Mouse (Mus musculus) olfactory bulb, adult 2 months (tissue): ENCODE data around the gene Bbs9. TPM values are rescaled to one million over a fixed set of nuclear protein-coding genes. Genes with fewer than 3 reads are reported as not detected.

Experiments used
- H3K27ac ChIP-seq: fragments of 200-500 bp; 2 replicates; pipeline ENCODE4 v1.5.1; 2012; ENCODE audit warnings: low read depth, low read length; ENCODE audit not compliant: insufficient read depth
- H3K4me1 ChIP-seq: fragments of 200-500 bp; 2 replicates; pipeline ENCODE4 v1.6.1; 2012; ENCODE audit warnings: low read length; ENCODE audit not compliant: control insufficient read depth, insufficient read depth
- H3K4me3 ChIP-seq: fragments of 200-500 bp; 2 replicates; pipeline ENCODE4 v1.5.1; 2012; ENCODE audit warnings: mild to moderate bottlenecking, low read depth, low read length, moderate library complexity; ENCODE audit not compliant: insufficient read depth
- CTCF ChIP-seq: fragments of 200-500 bp; IDR thresholded peaks from 2 replicates; pipeline ENCODE4 v1.5.1; 2012; ENCODE audit warnings: low read depth, mild to moderate bottlenecking, low read length, moderate library complexity; ENCODE audit not compliant: insufficient read depth
- POLR2A ChIP-seq: fragments of 200-500 bp; IDR thresholded peaks from 2 replicates; pipeline ENCODE4 v1.6.1; 2012; ENCODE audit warnings: mild to moderate bottlenecking, low read depth, low read length, moderate library complexity; ENCODE audit not compliant: insufficient read depth
- WGBS: fragments of 180-500 bp; shearing (Covaris S2); methylation state at CpG from one replicate; pipeline ENCODE4 v1.1.7; 2018; 5-methylcytosine and 5-hydroxymethylcytosine counted together
- polyA plus RNA-seq: library from polyadenylated mRNA; stranded (reverse); fragments of >200 nt; gene quantifications from 2 replicates; pipeline ENCODE4 v1.2.4, GENCODE M21; 2012; ENCODE audit warnings: low replicate concordance; ENCODE audit not compliant: missing spikeins, insufficient read depth, insufficient read length

Gene Bbs9
- polyA plus RNA-seq, 1 experiment = not detected

DNA sequence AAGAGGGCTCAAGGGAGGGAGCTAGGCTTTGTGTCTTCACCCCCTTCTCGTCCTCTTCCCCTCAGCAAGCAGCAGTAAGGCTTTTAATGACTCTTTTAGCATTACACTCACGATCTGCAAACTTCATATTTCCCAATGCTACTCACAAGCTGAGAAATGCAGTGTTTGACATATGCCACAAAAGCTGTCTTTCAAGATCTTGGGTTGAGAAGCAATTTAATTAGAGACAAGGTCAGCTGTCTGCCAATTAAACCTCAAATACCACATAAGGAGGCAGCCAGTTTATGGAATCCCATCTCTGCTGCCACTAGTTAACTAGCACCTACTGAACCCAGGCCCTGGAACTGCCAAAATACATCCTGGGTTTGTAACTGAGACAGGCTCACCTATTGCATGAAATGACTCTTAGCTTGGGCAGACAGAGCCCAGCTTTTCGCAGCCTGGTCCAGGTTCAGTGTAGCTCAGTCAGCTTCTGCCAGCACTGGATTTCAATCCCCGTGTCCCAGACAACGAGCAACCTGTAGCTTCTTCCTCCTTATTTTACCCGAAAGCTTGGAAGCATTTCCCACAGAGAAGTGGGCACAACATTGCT is 278.7 kb downstream of the Bbs9 start:
- 81% methylated on average over 6 of the region's 6 CpGs for WGBS
- TF ChIP-seq POLR2A (no peak), CTCF (no peak)
- H3K4me1 ChIP-seq = no peaks in the 10 kb centered on the region
- H3K4me3 ChIP-seq = no peak overlapping the region
- no peak overlapping the region for H3K27ac ChIP-seq

DNA sequence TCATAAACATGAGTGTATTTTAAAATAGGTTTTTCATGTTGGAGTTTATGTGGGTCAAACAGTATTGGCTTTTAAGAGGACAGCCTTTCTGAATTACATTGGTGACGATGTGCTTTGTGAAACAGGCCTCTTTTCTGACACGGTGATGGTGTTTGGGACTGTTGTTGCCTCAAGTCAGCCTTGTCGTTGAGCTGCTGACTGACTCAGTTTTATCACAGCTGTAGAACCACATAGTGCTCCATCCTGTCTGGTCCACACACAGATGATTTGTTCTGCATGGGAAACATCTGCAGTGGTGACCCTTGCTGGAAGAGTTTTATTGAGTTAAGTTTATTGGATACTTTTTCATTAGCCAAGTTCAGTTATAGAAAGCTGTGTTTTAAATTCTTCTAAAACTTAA is 283.0 kb downstream of the Bbs9 start:
- Histone ChIP-seq H3K27ac (no peak overlapping the region), H3K4me1 (no peaks in the 10 kb centered on the region), H3K4me3 (no peak overlapping the region)
- WGBS = 85% methylated on average over 3 of the region's 3 CpGs
- no peak for TF ChIP-seq POLR2A
- no peak for TF ChIP-seq CTCF

DNA sequence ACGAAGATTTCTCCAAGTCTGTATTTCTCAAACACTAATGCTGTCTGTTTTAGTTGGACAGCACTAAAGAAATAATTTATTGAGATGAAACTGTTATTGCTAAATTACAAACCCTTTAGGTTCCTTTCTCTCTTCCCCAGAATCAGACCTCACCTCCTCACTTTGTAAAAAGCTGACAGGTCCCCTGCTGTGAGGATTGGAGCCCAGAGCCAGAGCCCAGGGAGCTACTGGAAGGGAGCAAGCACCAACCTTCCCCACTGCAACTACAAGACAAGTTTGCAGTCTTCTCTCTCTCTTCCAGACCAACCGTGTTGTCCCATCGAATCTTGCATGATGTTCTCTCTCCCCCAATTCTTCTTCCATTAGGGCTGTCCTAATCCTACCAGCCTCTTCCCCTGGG is 283.7 kb downstream of the Bbs9 start:
- no peak overlapping the region for H3K4me3 ChIP-seq
- WGBS = 85% methylated on average over 3 of the region's 3 CpGs
- no peak overlapping the region for H3K27ac ChIP-seq
- no peaks in the 10 kb centered on the region for H3K4me1 ChIP-seq
- TF ChIP-seq POLR2A (no peak), CTCF (no peak)

DNA sequence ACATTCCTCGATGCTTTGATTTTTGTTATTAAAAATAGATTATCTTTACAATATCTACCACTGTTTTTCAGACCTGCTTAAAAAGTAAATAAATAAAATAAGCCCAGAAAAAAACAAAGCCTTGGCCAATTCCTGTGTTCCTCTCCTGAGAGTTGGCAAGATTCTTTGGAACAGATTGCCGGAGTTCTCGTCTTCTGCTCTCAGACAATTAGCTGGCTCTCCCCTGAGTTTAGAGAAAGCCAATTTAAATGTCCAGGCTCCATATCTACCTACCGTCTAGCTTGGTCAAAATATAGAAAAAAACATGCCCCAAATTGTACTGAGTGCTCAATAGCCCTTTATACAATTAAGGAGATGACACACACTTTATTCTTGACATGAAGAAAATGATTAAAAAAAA is 284.9 kb downstream of the Bbs9 start:
- TF ChIP-seq POLR2A (no peak), CTCF (no peak)
- no peaks in the 10 kb centered on the region for H3K4me1 ChIP-seq
- no peak overlapping the region for H3K27ac ChIP-seq
- 75% methylated on average over 4 of the region's 4 CpGs for WGBS
- H3K4me3 ChIP-seq = no peak overlapping the region

DNA sequence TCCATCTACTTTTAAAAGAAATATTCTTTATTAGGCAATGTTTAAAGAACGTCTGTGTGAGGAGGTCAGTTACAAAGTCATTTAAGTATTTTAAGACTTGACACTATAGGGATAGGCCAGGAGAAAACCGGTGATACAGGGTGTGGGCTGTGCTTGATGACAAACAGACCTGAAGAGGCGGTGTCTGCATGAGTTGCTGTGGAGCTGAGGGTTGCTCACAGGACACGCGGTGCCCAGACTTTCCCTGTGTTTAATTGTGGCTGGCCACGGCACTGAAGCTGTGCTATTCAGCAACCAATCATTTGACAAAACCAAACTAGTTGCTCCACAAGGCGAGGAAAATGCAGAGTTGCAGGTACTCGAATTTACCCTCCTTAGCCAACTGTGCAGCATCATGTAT is 286.0 kb downstream of the Bbs9 start:
- Histone ChIP-seq H3K4me3 (no peak overlapping the region), H3K27ac (no peak overlapping the region), H3K4me1 (no peaks in the 10 kb centered on the region)
- WGBS = 94% methylated on average over 8 of the region's 8 CpGs
- TF ChIP-seq POLR2A (no peak), CTCF (no peak)

DNA sequence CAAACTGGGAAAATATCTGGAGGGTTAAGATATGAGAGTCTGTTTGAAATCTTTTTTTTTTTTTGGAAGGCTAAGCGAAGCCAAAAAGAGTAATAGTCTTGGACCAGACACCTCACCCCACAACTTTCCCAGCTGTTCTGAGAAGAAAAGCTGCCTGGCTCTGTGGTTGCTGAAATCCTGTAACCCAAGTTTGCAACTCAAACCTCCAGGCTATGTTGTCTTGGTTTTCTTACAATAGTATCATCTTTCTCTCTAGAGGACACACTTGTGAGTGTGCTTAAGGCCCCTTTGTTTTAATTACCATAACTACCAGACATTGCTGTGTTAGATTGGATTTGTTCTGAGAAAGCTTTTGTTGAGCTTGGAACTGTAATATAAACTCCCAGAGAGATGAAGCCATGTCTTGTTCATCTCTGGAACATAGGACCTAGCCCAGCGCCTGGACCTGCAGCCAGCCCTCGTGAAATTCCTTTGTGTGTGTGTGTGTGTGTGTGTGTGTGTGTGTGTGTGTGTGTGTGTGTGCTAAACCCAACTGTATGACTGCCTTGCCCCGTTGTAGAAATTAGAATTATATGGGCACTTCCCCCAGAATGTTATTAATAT is 290.2 kb downstream of the Bbs9 start:
- no peaks in the 10 kb centered on the region for H3K4me1 ChIP-seq
- H3K4me3 ChIP-seq = no peak overlapping the region
- no peak overlapping the region for H3K27ac ChIP-seq
- TF ChIP-seq POLR2A (no peak), CTCF (no peak)
- 80% methylated on average over 4 of the region's 4 CpGs for WGBS

DNA sequence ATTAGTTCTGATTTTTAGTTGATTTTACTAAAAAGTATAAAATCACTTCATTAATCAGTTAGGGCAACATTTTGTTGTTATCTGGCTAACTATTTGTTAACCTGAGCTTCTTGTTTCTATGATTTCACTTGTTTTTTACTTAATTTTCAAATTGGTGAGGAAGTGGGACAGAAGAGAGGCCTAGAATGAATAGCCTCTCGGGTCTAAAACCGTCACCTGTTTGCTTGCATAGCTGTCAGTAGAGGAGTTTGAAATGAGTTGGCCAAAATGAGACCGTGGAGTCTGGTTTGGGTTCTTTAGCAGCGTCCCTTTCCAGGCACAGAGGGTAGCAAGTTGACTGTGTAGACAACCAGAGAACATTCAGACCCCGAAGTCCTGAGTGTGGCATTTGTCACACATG is 291.6 kb downstream of the Bbs9 start:
- Histone ChIP-seq H3K4me1 (no peaks in the 10 kb centered on the region), H3K27ac (no peak overlapping the region), H3K4me3 (no peak overlapping the region)
- TF ChIP-seq POLR2A (no peak), CTCF (no peak)
- 97% methylated on average over 5 of the region's 5 CpGs for WGBS

DNA sequence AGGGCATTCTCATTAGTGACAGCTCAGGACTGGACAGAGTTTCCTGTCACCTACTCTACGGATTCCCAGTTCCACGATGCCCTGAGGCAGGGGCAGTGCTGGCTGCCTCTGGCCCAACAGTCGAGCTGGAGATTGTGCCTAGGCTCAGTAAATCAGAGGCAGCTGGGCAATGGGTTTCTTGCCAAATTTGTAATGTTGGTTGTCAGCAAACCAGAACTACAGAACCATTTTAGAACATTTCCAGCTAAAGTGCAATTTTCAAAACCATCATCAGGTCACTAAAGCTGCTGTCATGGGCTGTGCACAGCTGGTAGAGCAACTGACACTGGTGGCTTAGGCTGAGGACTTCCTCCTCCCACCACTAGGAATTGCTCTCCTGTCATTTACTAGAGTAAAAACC is 292.3 kb downstream of the Bbs9 start:
- H3K4me1 ChIP-seq = no peaks in the 10 kb centered on the region
- H3K4me3 ChIP-seq = no peak overlapping the region
- 76% methylated on average over 3 of the region's 3 CpGs for WGBS
- no peak overlapping the region for H3K27ac ChIP-seq
- no peak for TF ChIP-seq CTCF
- no peak for TF ChIP-seq POLR2A

DNA sequence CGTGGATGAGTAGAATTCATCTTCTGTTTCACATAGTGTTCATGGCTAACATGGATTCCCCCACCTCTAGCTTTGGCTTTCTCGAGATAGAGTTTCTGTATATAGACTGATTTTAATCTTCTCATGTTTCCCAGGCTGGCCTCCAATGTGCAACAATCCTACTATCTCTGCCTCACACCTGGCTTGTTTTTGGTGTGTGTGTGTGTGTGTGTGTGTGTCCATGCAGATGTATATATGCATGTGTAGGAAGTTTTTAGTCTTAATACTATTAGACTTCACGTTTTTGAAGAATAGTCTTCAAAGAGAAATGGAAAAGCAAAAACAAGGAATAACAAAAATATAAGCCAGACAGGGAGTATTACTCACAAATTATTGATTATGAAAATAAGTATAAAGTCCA is 296.3 kb downstream of the Bbs9 start:
- H3K4me3 ChIP-seq = no peak overlapping the region
- peaks cover 5% of the 10 kb centered on the region for H3K4me1 ChIP-seq
- H3K27ac ChIP-seq = no peak overlapping the region
- 98% methylated on average over 3 of the region's 3 CpGs for WGBS
- no peak for TF ChIP-seq POLR2A
- no peak for TF ChIP-seq CTCF
